Mouse (Mus musculus): ENCODE data around the gene Cars2.
"Not testable (repeated sequence)": the region's sequence is repeated elsewhere in the genome, so short reads cannot be mapped to it uniquely, and the experiment has no call there.

Cars2 gene

GRCm38 (mm10) chr8:11512711-11513110, 37.9 kb downstream of the Cars2 start:
- DNase-seq (ENCODE audit: low spot score): no peak

GRCm38 (mm10) chr8:11510971-11511370, 39.6 kb downstream of the Cars2 start:
- no peak for DNase-seq (ENCODE audit: low spot score)

DNA sequence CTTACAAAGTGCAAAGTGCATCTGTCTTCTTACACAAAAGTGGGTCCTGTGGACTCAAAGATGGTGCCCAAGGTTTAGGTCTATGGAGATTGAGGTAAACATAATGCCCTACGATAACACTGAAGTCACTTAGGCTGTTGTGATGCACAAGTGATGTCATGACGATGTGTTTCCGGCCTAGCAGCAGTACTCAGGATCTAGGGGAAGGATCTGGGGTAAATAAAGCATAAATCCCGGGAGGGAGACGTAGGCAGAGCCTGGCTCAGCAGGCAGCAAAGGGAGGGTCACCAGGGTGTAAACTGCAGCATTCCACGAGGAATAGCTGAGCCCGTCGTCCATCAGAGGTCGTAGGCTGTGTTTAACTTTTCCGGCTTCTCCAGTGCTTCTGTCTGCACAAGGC, 41.7 kb downstream of the Cars2 start:
- DNase-seq (ENCODE audit: low spot score): no peak

GRCm38 (mm10) chr8:11506802-11507201, 43.8 kb downstream of the Cars2 start:
- DNase-seq (ENCODE audit: low spot score): peak; percentile 44

GRCm38 (mm10) chr8:11506074-11506473, 44.5 kb downstream of the Cars2 start:
- no peak for DNase-seq (ENCODE audit: low spot score)

DNA sequence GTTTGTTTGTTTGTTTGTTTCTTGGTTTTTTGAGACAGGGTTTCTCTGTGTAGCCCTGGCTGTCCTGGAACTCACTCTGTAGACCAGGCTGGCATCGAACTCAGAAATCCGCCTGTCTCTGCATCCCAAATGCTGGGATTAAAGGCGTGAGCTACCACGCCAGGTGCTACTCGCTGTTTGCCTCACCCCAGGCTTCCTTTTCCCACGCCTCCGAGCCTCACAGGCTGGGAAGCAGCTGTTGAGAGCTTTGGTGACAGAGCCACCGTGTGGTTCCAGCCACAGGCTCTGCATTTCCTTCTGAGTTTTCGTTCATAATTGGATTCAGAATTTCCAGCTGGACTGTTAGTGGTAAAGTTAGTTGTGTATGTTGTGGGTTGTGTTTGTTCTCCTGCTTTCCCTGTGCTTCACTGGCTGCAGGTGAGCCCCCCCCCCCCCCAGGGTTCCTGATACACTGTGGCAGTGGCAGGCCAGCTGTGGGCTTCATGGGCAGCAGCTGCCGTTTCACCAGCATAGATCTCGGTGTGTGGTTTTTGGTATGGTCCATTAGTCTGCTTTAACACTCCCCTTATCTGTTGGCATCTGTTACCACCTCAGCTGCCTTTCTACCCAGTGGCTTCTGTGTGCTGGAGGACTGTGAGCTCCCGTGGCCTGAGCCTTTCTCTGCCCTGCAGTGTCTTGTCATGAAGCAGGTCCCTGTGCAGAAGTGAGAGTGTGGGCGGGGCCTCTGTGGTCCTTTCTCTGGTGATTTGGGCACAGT, 46.9 kb downstream of the Cars2 start:
- no peak for DNase-seq (ENCODE audit: low spot score)

- DNase-seq (ENCODE audit: low spot score): no peak
Measured at GRCm38 (mm10) chr8:11498786-11499485, 51.6 kb downstream of the Cars2 start.

DNA sequence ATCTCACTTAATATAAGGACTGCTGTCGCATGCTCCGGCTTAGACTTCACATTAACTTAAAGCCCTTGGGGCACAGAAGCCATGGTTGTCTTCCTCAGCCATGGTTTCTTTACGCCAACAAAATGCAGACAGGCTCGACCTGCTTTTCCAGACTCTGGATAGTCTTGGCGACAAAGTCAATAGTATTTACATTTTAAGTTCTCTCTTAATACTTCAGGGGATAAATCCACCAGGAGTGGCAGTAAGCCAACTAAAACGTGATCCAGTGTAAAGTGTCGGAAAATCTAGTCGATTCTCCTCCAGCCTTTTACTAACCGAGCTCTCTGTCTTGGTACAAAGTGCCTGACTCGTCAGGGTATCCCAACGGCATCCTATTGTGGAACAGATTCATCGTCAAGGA, 52.3 kb downstream of the Cars2 start:
- no peak for DNase-seq (ENCODE audit: low spot score)

DNA sequence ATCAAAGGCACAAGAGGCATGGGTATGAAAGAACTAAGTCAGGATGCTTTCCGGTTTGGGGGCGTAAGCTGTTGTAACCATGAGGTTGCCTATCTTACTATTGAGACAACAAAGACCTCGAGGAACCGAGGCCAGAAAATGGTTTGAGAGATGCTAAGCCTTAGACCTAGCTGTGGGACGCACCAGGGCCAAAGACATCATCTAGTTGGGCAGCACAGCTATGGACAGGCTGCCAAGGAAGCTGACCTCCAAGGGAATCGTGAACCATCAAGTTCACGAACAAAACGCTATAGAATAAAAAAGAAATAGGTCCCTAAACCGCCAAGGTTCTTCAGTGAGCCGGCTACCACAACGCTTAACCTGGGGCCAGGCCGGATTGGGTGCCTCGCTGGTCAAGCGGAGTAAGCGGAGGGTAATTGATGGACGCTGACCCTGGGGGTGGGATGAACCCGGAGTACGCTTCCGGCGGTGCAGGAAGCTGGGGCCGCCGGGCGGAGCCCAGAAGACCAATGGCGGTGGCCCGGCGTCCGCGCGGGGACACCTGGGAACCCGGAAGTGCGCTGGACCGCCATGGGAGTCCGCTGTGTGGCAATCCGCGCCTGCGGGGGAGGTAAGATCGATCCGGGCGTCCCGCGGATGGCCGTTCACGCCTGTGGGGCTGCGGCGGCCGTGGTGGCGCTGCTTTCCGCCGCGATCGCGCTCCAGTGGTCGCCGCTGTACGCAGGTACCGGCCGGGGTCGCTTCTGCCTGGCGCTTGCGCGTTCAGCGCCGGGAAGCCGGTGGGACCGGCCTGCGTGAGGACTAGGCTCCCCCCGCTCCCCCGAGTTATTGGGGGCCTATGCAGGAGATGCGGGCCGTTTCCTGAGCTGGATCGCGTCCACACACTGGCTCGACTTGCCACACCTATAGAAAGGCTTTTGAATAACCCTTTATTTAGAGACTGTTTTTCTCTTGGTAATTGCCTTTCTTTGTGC, 53.3 kb downstream of the Cars2 start, which contains the start of gene Naxd:
Naxd (plus strand) TSS at position 490 of the 974 bp plus-strand sequence.
- peak; percentile 90 for DNase-seq (ENCODE audit: low spot score)

GRCm38 (mm10) chr8:11492340-11492739, 58.2 kb downstream of the Cars2 start:
- not testable (repeated sequence) for DNase-seq (ENCODE audit: low spot score)

- DNase-seq (ENCODE audit: low spot score): no peak
Measured at GRCm38 (mm10) chr8:11487229-11487628, 63.4 kb downstream of the Cars2 start.

DNA sequence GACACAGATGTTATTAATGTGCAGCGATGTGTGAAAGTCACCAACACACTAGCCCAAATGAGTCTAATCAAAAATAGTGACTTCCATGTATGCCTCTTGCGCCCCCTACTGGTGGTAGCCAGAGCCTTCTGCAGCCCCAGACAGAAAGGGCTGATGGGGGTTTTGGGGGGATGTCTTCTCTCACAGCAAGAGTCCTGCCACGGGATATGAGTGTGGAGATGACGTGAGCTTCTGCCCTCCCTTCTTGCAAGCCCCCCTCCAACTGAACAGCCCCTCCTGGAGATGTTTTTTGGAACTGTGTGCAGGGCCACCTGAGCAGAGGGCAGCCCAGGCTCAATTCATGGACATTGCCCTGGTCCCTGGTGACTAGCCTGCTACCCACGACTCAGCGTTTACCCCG, 64.4 kb downstream of the Cars2 start:
- DNase-seq (ENCODE audit: low spot score): peak; percentile 57

DNA sequence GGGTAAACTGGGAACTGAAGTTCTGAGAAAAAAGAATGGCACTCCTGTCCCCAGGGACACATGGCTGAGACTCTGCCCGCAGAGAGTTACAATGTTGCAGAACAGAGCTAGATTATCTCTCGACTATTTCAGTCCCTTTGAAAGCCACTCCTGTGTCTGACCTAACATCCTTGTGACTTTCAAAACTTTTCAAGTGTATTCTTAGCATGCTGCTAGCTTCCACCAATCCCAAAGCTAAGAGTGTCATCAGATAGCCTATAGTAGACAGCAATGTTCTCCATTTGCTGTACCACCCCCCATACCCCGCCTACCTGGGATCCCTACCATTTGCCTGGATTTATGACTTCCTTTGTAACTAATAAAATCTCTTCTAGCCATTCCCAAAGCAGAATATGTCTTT, 68.0 kb downstream of the Cars2 start:
- DNase-seq (ENCODE audit: low spot score): no peak

- no peak for DNase-seq (ENCODE audit: low spot score)
Measured at GRCm38 (mm10) chr8:11481876-11482275, 68.7 kb downstream of the Cars2 start.

- no peak for DNase-seq (ENCODE audit: low spot score)
Measured at GRCm38 (mm10) chr8:11479591-11479990, 71.0 kb downstream of the Cars2 start.

- no peak for DNase-seq (ENCODE audit: low spot score)
Measured at GRCm38 (mm10) chr8:11478807-11479527, 71.6 kb downstream of the Cars2 start.

- peak; percentile 69 for DNase-seq (ENCODE audit: low spot score)
Measured at GRCm38 (mm10) chr8:11477811-11478761, 72.5 kb downstream of the Cars2 start, which contains the start of gene Rab20. Rab20 (minus strand) TSS chr8:11478710.

GRCm38 (mm10) chr8:11477178-11477553, 73.4 kb downstream of the Cars2 start:
- DNase-seq (ENCODE audit: low spot score): no peak

DNA sequence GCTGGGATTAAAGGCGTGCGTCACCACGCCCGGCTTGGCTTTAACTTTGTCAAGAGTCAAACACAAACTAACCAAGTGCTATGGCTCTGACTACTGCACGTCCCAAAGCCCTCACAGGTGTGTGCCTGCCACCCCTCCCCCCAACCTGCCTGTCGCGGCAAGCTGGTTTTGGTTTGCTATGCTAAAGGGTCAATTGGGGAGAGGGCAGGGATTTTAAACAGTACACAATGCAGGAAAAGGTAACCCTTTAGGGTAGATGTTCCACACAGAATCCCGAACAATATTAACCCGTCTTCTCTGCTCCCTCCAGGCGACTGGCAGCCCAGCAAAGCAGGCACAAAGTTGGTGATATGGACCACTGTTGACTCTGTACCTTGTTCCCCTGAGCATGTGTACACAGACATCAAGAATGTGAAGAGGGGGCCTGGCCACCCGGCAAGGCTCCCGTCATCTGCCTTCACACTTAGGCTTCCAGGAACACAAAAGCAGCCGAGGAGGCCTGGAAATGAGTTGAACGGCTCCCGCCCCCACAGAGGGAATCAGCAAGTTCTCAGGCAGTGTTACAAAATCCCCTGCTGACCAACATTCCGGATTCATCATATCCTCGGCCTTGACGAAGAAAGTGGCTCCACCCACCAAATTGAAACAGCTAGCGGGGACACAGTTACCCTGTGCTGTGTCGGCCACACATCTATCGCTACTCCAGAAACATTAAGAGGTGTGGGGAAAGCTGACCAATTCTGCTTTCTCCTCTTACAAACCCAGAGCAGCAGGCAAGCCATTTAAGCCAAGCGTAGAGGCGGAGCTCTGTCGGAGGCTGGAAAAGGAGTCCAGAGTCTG, 74.0 kb downstream of the Cars2 start:
- peak; percentile 41 for DNase-seq (ENCODE audit: low spot score)

All from ovary, postnatal 36 days (tissue).